Mouse (Mus musculus) frontal cortex, postnatal 25 days (tissue): ENCODE measurements around the gene Cpeb4.

ENCODE experiments used
- DNase-seq, 2 experiments: peaks; one replicate each; pipeline ENCODE4 v3.0.0; 2022; ENCODE audit warnings: low spot score in 2 of 2

Cpeb4 gene

GRCm38 (mm10) chr11:31846771-31847468 lies 25.1 kb upstream of the Cpeb4 start:
- DNase-seq, result no peak

DNA sequence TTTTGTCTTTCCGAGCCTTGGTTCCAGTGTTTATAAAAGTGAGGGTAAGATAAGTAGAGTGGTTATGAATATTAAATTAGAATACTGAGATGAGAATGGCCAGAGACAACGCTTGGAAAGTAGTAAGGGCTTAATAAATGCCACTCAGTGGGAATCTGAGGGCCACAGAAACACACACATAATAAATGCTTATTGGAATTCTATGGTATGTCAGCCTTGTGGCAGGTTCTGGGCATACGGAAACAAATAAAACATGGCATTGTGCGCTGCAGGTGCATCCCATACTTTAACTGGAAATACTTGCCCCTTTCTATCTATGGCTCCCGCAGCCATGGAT lies 24.6 kb upstream of the Cpeb4 start:
- no peak for DNase-seq

DNA sequence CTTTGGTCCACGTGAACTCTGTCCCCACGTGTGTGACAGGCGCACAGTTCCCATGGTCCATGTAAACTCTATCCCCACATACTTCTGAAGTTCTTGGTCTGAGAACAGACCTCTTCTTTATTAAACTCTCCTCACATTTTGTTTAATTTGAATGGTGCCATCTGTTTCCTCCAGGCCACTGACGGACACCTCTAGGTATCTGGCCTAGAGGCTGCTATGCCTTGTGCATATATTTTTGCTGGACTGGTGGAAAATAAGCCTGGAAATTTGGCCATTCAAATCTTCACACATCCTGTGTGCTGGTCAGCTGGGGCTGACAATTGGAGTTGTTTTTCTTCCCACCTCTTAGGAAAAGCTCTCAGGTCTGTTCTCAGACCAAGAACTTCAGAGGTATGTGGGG lies 23.3 kb upstream of the Cpeb4 start:
- DNase-seq, result no peak

GRCm38 (mm10) chr11:31850156-31850775 lies 21.7 kb upstream of the Cpeb4 start:
- no peak for DNase-seq

DNA sequence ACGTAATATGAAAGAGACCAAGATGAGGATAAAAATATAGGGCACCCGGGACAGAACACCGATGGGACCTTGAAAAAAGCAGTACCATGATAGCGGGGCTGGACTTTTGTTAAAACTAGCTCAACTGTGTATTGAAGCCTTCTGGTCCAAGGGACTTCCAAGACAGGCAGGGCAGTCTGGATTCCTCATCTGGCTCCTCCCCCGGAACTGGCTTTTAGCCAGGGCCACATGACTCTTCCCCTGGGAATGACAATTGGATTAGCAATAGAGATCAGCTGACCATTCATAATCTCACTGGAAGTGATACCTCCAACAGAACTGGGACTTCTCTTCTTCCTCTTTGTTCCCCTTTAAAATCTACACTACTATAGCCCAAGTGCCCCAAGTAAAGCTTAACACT lies 21.0 kb upstream of the Cpeb4 start:
- no peak for DNase-seq

DNA sequence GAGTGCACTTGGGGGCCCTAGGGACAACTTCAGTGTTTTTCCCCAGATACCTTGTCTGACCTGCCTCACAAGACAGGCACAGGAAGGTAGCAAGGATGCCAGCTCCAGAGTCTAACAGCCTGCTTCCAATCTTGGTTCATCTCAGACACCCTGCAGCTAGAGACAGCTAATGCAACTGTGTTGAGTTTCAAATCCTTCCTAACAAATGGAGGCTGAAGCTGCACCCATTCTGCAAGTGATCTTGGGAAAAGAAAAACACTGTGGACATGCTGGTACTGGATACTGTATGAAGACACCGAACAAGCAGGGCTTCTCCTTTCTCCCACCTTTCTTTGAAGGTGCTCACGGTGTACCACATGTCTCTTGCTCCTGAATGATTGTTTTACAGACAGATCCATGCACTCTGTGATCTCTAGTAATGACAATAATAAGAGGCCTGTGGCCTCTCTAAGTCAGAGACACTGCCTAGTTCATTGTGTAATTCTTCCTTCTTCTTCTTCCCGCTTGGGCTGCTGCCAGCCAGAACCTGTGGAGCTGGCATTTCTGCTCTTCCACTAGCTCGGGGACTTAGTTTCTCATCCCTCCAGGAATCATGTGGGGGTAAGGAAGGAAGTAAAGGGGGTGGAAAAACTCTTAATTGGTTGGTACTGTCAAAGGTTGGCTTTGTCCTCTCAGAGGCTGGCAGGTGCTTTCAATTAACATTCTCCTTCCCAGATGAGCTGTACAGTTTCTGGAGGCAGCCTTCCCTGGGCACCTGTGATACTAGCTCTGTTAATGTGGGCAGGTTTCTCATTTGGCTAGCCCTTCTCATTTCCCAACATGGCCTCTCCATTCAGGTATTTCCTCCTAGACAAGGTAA lies 20.1 kb upstream of the Cpeb4 start:
- no peak for DNase-seq

DNA sequence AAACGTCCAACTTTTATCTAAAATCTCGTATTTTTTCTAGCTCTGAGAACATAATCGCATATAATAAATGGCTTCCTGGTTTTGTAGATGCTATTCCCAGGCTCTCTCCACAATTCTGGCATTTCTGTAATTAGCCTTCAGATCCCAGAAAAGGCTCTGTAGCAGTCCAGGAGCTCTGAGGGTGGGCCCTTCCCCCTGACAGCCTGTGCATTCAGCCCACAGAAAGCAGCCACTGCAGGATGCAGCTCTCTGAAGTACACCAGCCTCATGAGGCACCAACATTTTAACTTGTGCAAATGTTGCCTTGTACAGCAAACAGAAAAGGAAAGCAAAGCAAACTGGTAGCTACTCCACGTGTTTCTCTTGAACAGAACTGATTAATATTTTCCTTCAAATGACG lies 17.1 kb upstream of the Cpeb4 start:
- DNase-seq, result no peak

- DNase-seq, result no peak
Observed at GRCm38 (mm10) chr11:31857479-31857878, 14.5 kb upstream of the Cpeb4 start.

DNA sequence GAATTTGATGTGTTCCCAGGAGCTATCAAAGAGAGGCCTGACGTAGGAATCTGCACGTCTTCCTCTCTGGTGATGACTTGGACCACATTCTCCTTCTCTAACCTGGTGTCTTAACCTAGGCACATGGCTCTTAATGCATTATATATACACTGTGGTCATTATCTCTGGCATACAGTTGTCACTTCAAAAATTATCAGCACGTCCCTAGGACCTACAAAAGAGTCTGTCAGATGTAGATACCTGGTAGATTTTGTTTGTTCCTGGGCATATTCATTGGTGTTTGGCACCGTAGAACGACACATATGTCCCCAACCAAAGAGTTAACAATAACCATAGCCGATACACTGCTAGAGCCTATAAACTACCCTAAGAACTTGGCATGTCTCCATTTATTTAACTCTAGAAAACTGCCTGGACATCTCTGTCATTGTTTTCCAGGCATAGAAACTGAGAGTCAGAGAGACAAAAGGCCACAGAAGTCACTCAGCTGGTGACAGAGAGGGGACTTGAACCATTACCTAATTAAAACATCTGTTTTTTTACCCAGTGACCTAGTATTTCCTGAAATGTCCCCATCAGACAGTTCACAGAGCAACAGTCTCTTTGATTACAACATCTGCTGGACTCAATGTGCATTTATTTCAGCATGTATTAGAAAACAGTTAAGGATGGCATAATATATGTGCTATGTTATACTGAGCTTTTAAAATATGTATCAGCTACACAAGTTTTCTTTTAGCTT lies 10.7 kb upstream of the Cpeb4 start:
- no peak for DNase-seq

- no peak for DNase-seq
Observed at GRCm38 (mm10) chr11:31867976-31868375, 4.0 kb upstream of the Cpeb4 start.

GRCm38 (mm10) chr11:31870285-31871010 lies 1.6 kb upstream of the Cpeb4 start:
- peak; percentile 94 to 95 for DNase-seq

DNA sequence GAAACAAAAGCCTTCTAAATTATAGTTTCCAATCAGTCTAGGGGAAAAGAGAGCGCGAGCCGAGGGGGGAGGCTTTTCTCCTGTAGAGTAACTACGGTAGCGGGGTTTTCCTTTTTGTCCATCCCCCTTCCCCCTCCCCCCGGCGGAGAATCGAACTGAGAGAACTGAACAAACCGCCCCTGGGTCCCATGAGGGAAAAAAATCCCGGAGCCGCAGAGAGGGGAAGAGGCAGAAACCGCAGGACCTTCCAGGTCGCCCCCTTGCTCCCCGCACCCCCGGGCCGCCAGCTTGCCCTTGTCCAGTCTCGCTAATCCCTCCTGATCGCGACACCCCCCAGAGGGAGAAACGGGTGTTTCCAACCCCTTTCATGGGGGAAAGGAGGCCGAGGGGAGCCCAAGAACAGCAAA lies 873 bp upstream of the Cpeb4 start:
- DNase-seq, result peak in 1 of 2 experiments; percentile 38

- DNase-seq, result peak in 1 of 2 experiments; percentile 20
Observed at GRCm38 (mm10) chr11:31872546-31873261, 693 bp downstream of the Cpeb4 start.

DNA sequence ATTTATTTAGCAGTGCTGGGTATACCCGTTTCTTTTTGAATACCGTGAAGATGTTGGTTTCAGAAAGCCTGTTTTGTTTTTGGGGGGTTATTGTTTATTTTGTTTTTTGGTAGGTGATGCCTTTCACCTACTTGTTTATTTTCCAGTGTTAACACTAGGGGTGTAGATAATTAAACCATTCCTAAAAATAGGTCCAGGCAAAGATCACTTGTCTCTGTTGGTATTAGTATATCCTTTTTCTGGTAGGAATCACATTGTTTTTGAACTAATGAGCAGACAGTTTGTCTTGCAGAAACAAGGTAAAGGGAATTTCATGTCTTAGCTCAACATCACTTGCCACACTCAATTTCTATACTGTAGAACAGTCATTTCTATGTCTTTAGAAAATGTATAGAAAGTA lies 2.1 kb downstream of the Cpeb4 start:
- DNase-seq, result no peak

GRCm38 (mm10) chr11:31883671-31884070 lies 11.7 kb downstream of the Cpeb4 start:
- no peak for DNase-seq

GRCm38 (mm10) chr11:31885765-31886164 lies 13.8 kb downstream of the Cpeb4 start:
- no peak for DNase-seq

DNA sequence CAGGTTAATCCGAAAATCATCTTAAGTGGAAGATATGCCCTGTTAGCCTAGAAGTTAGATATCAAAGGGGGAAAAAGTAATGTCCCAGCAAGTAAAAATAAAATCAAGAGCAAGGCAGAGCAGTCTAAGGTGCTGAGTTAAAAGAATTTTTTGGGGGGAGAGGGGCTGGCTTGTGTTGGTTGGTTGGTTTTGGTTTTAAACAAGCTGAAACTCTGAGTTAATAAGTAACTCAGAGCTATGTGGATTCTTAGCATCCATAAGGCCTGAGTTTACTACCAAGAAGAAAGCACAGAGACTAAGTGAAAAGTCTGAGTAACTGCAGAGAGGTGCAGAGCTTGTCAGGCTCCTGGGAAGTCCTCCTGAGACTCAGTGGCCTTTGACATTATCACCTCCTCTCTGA lies 16.2 kb downstream of the Cpeb4 start:
- DNase-seq, result no peak

DNA sequence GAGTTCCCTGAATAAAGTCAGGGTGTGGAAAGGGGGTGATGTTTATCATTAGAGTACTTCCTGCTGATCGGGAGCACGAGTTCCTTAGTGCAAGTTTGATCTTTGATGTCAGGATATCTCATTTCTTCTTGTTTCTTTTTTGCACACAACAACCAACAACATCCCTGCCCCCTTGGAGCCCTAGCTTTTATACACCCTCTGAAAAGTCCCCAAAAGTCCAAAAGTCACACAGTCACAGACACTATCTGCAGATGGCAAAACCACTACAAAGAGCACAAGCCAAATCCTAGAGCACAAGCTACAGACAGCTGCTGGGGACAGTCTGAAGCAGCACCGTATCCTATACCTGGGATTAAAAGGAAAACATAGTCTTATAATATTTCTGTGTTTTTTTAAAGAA lies 20.1 kb downstream of the Cpeb4 start:
- DNase-seq, result no peak

- no peak for DNase-seq
Observed at GRCm38 (mm10) chr11:31893639-31894038, 21.6 kb downstream of the Cpeb4 start.

DNA sequence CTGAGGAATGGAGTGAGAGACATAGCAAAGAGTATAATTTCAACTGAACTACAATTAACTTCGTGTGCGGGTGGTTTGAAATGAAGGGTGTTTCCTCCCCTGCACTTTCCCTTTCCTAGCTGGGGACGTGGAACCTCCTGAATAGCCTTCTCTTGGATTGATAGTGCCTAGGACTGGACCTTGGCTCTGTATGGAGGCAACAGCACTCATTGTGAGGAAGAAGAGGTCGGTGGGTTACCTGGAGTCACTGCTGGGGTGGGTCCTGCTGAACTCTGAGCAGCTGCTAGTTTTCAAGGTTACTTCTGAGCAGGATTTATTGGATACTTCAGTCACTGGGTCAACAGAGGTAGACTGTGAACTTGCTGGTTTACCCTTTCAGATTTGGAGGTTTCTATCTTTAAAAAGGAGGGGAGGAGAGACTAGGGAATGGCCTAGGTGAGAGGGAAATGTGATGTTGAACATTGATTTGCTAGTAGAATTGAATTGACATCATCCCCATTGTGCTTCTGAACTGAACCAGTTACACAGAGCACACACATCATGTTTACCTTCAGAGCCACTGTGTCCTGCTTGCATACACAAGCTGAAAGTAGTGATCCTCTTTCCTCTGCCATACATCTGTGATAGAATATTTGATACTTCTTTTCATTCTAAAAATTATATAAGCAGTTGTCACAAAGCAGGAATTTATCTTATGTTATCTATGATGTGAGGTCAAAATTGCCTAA lies 24.2 kb downstream of the Cpeb4 start:
- no peak for DNase-seq
